Mouse (Mus musculus) forebrain, postnatal 0 days (tissue): ENCODE results near the gene Olfr46. TPM values are rescaled to one million over a fixed set of nuclear protein-coding genes. Genes with fewer than 3 reads are reported as not detected.
"Not testable (repeated sequence)": the region's sequence is repeated elsewhere in the genome, so short reads cannot be mapped to it uniquely, and the experiment has no call there.

Experiments
- ATAC-seq: fragments of 200-750 bp; cut with Nextera tagmentation; 2 replicates; pipeline ENCODE4 v1.8.0; 2017; ENCODE audit warnings: mild to moderate bottlenecking, moderate library complexity
- DNase-seq: peaks from one replicate; pipeline ENCODE4 v3.0.0-alpha.2; 2015
- H3K27ac ChIP-seq: fragments of 300-500 bp; sonication (generic); 2 replicates; pipeline ENCODE4 v1.5.1; 2014; ENCODE audit warnings: low read depth, mild to moderate bottlenecking, antibody characterized with exemption, low read length, moderate library complexity, mixed read lengths
- H3K27me3 ChIP-seq: fragments of 300-500 bp; sonication (generic); 2 replicates; pipeline ENCODE4 v1.6.1; 2014; ENCODE audit warnings: mild to moderate bottlenecking, low read length, mixed read lengths; ENCODE audit not compliant: insufficient read depth
- H3K36me3 ChIP-seq: fragments of 300-500 bp; sonication (generic); 2 replicates; pipeline ENCODE4 v1.6.1; 2014; ENCODE audit warnings: mild to moderate bottlenecking, moderate library complexity; ENCODE audit not compliant: insufficient read depth
- H3K4me1 ChIP-seq: fragments of 300-500 bp; sonication (generic); 2 replicates; pipeline ENCODE4 v1.6.1; 2014; ENCODE audit warnings: antibody characterized with exemption; ENCODE audit not compliant: insufficient read depth
- H3K4me2 ChIP-seq: fragments of 300-500 bp; sonication (generic); 2 replicates; pipeline ENCODE4 v1.6.1; 2014; ENCODE audit warnings: low read depth, mild to moderate bottlenecking, moderate library complexity
- H3K4me3 ChIP-seq: fragments of 300-500 bp; sonication (generic); 2 replicates; pipeline ENCODE4 v1.5.1; 2014; ENCODE audit warnings: low read depth, low read length, mixed read lengths
- H3K9ac ChIP-seq: fragments of 300-500 bp; sonication (generic); 2 replicates; pipeline ENCODE4 v1.6.1; 2014; ENCODE audit warnings: mild to moderate bottlenecking
- H3K9me3 ChIP-seq: fragments of 300-500 bp; sonication (generic); 2 replicates; pipeline ENCODE4 v1.6.1; 2016; ENCODE audit warnings: low read length
- CTCF ChIP-seq: sonication (generic); IDR thresholded peaks from 2 replicates; pipeline ENCODE4 v1.5.1; 2016; ENCODE audit warnings: antibody characterized with exemption, control low read depth, low read depth
- WGBS: fragments of 180-500 bp; shearing (Covaris S2); extraction: QIAGEN DNeasy Blood & Tissue Kit; methylation state at CpG from one replicate; pipeline ENCODE4 v1.1.7; 2014; 5-methylcytosine and 5-hydroxymethylcytosine counted together
- polyA plus RNA-seq: library from polyadenylated mRNA; unstranded; fragments of >200 nt; fragmentation: Nextera tagmentation; extraction: Ambion mirVana; gene quantifications from 2 replicates; pipeline ENCODE4 v1.2.1, GENCODE M21; 2015
- total RNA-seq: library from RNA; depleted of rRNA; stranded (reverse); fragments of >200 nt; gene quantifications from 2 replicates; pipeline ENCODE4 v1.2.3, GENCODE M21; 2014; rRNA removed

Olfr46 gene
- not detected in 2 replicates for total RNA-seq
- not detected in 2 replicates for polyA plus RNA-seq

- H3K27me3 ChIP-seq, H3K27ac ChIP-seq, H3K4me1 ChIP-seq, H3K9ac ChIP-seq, H3K36me3 ChIP-seq, H3K4me2 ChIP-seq, ATAC-seq, H3K4me3 ChIP-seq, H3K9me3 ChIP-seq, DNase-seq: not testable (repeated sequence)
- WGBS, result 80% methylated on average over 2 of the region's 2 CpGs
These were observed at the start of gene Olfr46 for GRCm38 (mm10) chr7:140600969-140601368. Olfr46 (plus strand) TSS chr7:140601269.

GRCm38 (mm10) chr7:140567586-140567985 lies 33.5 kb upstream of the Olfr46 start, which contains the start of gene Olfr538:
Olfr538 (plus strand) TSS chr7:140567886.
- no peak within 1 kb of the TSS for H3K27ac ChIP-seq
- no peak for TF ChIP-seq CTCF
- H3K9ac ChIP-seq, result no peak within 1 kb of the TSS
- DNase-seq (no peak), ATAC-seq (no peak)
- WGBS, result 53% methylated on average over 3 of the region's 3 CpGs
- H3K27me3 ChIP-seq, result no peaks in the 10 kb centered on the region
- H3K4me2 ChIP-seq, result no peak within 1 kb of the TSS
- no peaks in the 10 kb centered on the region for H3K9me3 ChIP-seq
- H3K4me3 ChIP-seq, result no peak within 1 kb of the TSS
- no peaks in the 10 kb centered on the region for H3K4me1 ChIP-seq
- no peaks in the 10 kb centered on the region for H3K36me3 ChIP-seq

GRCm38 (mm10) chr7:140628670-140629069 lies 27.6 kb downstream of the Olfr46 start, which contains the start of gene Olfr61:
Olfr61 (plus strand) TSS chr7:140628970.
- not testable (repeated sequence) for H3K27ac ChIP-seq, H3K4me1 ChIP-seq, H3K27me3 ChIP-seq, ATAC-seq, H3K9me3 ChIP-seq, DNase-seq, H3K4me2 ChIP-seq, H3K9ac ChIP-seq, H3K36me3 ChIP-seq, H3K4me3 ChIP-seq
- WGBS, result 86% methylated on average over 3 of the region's 3 CpGs

- DNase-seq (no peak), ATAC-seq (no peak)
- Histone ChIP-seq H3K4me3 (no peak overlapping the region), H3K9ac (no peak overlapping the region), H3K4me1 (no peaks in the 10 kb centered on the region), H3K4me2 (no peak overlapping the region), H3K27me3 (no peaks in the 10 kb centered on the region), H3K9me3 (no peaks in the 10 kb centered on the region), H3K36me3 (no peaks in the 10 kb centered on the region), H3K27ac (no peak overlapping the region)
- no peak for TF ChIP-seq CTCF
- WGBS, result 75% methylated on average over 1 of the region's 1 CpGs
These were observed 29.5 kb downstream of the Olfr46 start for GRCm38 (mm10) chr7:140630559-140630958.

GRCm38 (mm10) chr7:140646152-140646551 lies 45.1 kb downstream of the Olfr46 start, which contains the start of gene Olfr53:
Olfr53 (plus strand) TSS chr7:140646452.
- no peak for TF ChIP-seq CTCF
- Histone ChIP-seq H3K36me3 (no peaks in the 10 kb centered on the region), H3K4me1 (no peaks in the 10 kb centered on the region), H3K9me3 (no peaks in the 10 kb centered on the region), H3K27ac (no peak within 1 kb of the TSS), H3K27me3 (no peaks in the 10 kb centered on the region), H3K4me2 (no peak within 1 kb of the TSS), H3K4me3 (no peak within 1 kb of the TSS), H3K9ac (no peak within 1 kb of the TSS)
- no peak for DNase-seq
- WGBS, result 88% methylated on average over 1 of the region's 1 CpGs
- ATAC-seq, result no peak

- DNase-seq, result no peak
- H3K4me2 ChIP-seq, result no peak within 1 kb of the TSS
- ATAC-seq, result no peak
- 61% methylated on average over 4 of the region's 4 CpGs for WGBS
- H3K4me1 ChIP-seq, result no peaks in the 10 kb centered on the region
- H3K9ac ChIP-seq, result no peak within 1 kb of the TSS
- H3K27me3 ChIP-seq, result no peaks in the 10 kb centered on the region
- H3K36me3 ChIP-seq, result no peaks in the 10 kb centered on the region
- H3K27ac ChIP-seq, result no peak within 1 kb of the TSS
- H3K9me3 ChIP-seq, result no peaks in the 10 kb centered on the region
- H3K4me3 ChIP-seq, result no peak within 1 kb of the TSS
- no peak for TF ChIP-seq CTCF
These were observed 58.6 kb downstream of the Olfr46 start, which contains the start of gene Olfr539 for GRCm38 (mm10) chr7:140659630-140660029. Olfr539 (plus strand) TSS chr7:140659930.

Other genes with a start within 250 kb of the Olfr46 start
- not detected in 2 replicates for gene Olfr60, start 239.6 kb upstream of the Olfr46 start, total RNA-seq
- not detected in 2 replicates for gene Olfr60, start 239.6 kb upstream of the Olfr46 start, polyA plus RNA-seq
- gene Olfr530, start 224.9 kb upstream of the Olfr46 start, total RNA-seq, result not detected in 2 replicates
- gene Olfr530, start 224.9 kb upstream of the Olfr46 start, polyA plus RNA-seq, result not detected in 2 replicates
- not detected in 2 replicates for gene Olfr531, start 198.4 kb upstream of the Olfr46 start, total RNA-seq
- gene Olfr531, start 198.4 kb upstream of the Olfr46 start, polyA plus RNA-seq, result not detected in 2 replicates
- not detected in 2 replicates for gene Olfr532, start 179.6 kb upstream of the Olfr46 start, total RNA-seq
- gene Olfr532, start 179.6 kb upstream of the Olfr46 start, polyA plus RNA-seq, result not detected in 2 replicates
- gene Olfr533, start 137.9 kb upstream of the Olfr46 start, total RNA-seq, result not detected in 2 replicates
- not detected in 2 replicates for gene Olfr533, start 137.9 kb upstream of the Olfr46 start, polyA plus RNA-seq
- not detected in 2 replicates for gene Olfr535, start 117.1 kb upstream of the Olfr46 start, total RNA-seq
- not detected in 2 replicates for gene Olfr535, start 117.1 kb upstream of the Olfr46 start, polyA plus RNA-seq
- gene Olfr536, start 93.9 kb upstream of the Olfr46 start, total RNA-seq, result not detected in 2 replicates
- gene Olfr536, start 93.9 kb upstream of the Olfr46 start, polyA plus RNA-seq, result not detected in 2 replicates
- not detected in 2 replicates for gene Olfr538, start 33.4 kb upstream of the Olfr46 start, total RNA-seq
- not detected in 2 replicates for gene Olfr538, start 33.4 kb upstream of the Olfr46 start, polyA plus RNA-seq
- gene Olfr61, start 27.7 kb downstream of the Olfr46 start, total RNA-seq, result not detected in 2 replicates
- not detected in 2 replicates for gene Olfr61, start 27.7 kb downstream of the Olfr46 start, polyA plus RNA-seq
- gene Olfr53, start 45.2 kb downstream of the Olfr46 start, total RNA-seq, result not detected in 2 replicates
- not detected in 2 replicates for gene Olfr53, start 45.2 kb downstream of the Olfr46 start, polyA plus RNA-seq
- under 0.01 TPM in 2 replicates for gene Olfr539, start 58.7 kb downstream of the Olfr46 start, total RNA-seq
- 0.05 TPM in 1 of 2 replicates, not detected in the other for gene Olfr539, start 58.7 kb downstream of the Olfr46 start, polyA plus RNA-seq
- gene Olfr45, start 80.7 kb downstream of the Olfr46 start, total RNA-seq, result not detected in 2 replicates
- not detected in 2 replicates for gene Olfr45, start 80.7 kb downstream of the Olfr46 start, polyA plus RNA-seq
- not detected in 2 replicates for gene Olfr541, start 96.0 kb downstream of the Olfr46 start, total RNA-seq
- gene Olfr541, start 96.0 kb downstream of the Olfr46 start, polyA plus RNA-seq, result not detected in 2 replicates
- gene Cyp2e1, start 162.5 kb downstream of the Olfr46 start, total RNA-seq, result not detected in 2 replicates
- gene Cyp2e1, start 162.5 kb downstream of the Olfr46 start, polyA plus RNA-seq, result not detected in 2 replicates
- not detected in 2 replicates for gene Syce1, start 186.6 kb downstream of the Olfr46 start, total RNA-seq
- 0.30 TPM in 1 of 2 replicates, not detected in the other for gene Syce1, start 186.6 kb downstream of the Olfr46 start, polyA plus RNA-seq
- 19.8 and 32.1 TPM in 2 replicates for gene Zfp941, start 220.9 kb downstream of the Olfr46 start, total RNA-seq
- 8.3 and 15.6 TPM in 2 replicates for gene Zfp941, start 220.9 kb downstream of the Olfr46 start, polyA plus RNA-seq
- not detected in 2 replicates for gene Urah, start 233.7 kb downstream of the Olfr46 start, total RNA-seq
- gene Urah, start 233.7 kb downstream of the Olfr46 start, polyA plus RNA-seq, result 0.48 and 0.64 TPM in 2 replicates
- not detected in 2 replicates for gene Scgb1c1, start 244.3 kb downstream of the Olfr46 start, total RNA-seq
- gene Scgb1c1, start 244.3 kb downstream of the Olfr46 start, polyA plus RNA-seq, result 0.48 TPM in 1 of 2 replicates, not detected in the other
- gene Odf3, start 246.5 kb downstream of the Olfr46 start, total RNA-seq, result not detected in 2 replicates
- 0.10 and 0.13 TPM in 2 replicates for gene Odf3, start 246.5 kb downstream of the Olfr46 start, polyA plus RNA-seq